Mouse (Mus musculus) right cerebral cortex, postnatal 14 days (tissue): Measurements from ENCODE around the gene Gm11733.

Experiments
- DNase-seq: peaks from one replicate; pipeline ENCODE4 v3.0.0; 2022

The Gm11733 gene

DNA sequence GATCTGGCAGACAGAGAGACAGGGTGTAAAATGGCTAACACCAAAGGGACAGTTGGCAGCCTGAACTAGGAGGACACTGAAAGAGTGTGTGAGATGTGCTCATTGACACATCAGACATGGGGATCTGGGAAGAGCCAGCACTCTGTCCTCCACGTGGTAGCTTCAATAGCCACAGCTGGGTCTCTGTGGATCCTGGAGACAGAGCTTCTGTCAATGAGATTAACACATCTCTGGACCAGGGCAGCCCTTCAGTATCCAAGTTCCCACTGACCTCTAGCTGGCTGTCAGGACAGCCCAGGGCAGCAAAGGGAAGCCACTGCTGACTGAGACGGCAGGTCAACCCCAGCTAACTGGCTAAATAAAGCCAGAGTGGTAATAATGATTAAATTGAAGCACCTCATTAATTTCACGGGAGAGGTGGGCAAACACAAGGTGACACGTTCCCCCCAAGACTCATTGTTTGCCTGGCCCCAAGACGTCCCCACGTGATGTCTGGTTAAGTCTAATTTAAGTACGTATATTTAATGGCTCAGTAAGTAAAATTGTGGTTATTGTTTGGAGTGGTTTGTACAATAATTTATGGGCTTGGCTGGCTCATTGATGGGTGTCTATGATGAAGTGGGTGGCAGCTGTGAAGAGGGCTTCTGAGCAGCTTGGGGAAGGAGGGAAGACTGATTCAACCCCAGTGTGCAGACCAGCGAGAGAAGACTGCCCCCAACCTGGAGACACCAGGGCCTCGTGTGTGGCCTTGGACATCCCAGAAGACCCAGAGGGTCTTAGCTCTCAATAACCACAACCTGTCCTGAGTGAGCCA, 51.5 kb downstream of the Gm11733 start:
- no peak for DNase-seq

DNA sequence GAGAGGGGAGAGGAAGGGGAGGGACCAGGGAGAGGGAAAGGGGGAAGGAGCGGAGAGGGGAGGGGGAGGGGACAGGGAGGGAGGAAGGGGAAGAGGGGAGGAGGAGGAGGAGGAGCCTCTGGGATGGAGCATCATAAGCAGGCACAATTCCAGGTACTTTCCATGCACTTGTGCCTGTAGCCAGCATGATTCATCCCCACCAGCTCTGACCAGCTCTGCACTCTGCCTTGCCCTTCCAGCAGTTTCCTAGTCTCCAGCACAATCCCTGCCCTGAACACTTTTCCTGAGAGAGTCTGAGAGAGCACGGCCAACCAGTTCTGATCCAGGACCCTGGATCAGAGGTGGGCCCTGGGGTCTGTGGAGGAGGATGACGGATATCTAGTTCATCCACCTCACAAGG, 52.4 kb downstream of the Gm11733 start:
- DNase-seq: no peak
